Mouse (Mus musculus) CD4-positive, CD25-positive, alpha-beta regulatory T cell (primary cell): ENCODE results near the gene Zfp599. TPM values are rescaled to one million over a fixed set of nuclear protein-coding genes. Genes with fewer than 3 reads are reported as not detected.

ENCODE experiments used
- polyA plus RNA-seq: library from polyadenylated mRNA; unstranded; fragments of 100-300 nt; shearing (Covaris generic); gene quantifications from one replicate; pipeline ENCODE4 v1.2.1, GENCODE M21; 2017

Gene Zfp599
- 4.5 TPM for polyA plus RNA-seq

GRCm38 (mm10) chr9:22259184-22260091, at the start of gene Zfp599:
Gene Zfp599, minus strand, starts transcription at chr9:22259895.

GRCm38 (mm10) chr9:22307156-22307919, 47.6 kb upstream of the Zfp599 start, which contains the start of gene Zfp810:
Gene Zfp810, minus strand, starts transcription at chr9:22307648.

GRCm38 (mm10) chr9:22225581-22226388, 33.9 kb downstream of the Zfp599 start, which contains the start of gene Zfp809:
Gene Zfp809, plus strand, starts transcription at chr9:22225714.

Other genes with a start within 250 kb of the Zfp599 start
- not detected for gene Elavl3, start 207.9 kb downstream of the Zfp599 start, polyA plus RNA-seq
- gene Gm49318, start 188.6 kb downstream of the Zfp599 start, polyA plus RNA-seq = not detected
- gene Zfp653, start 188.5 kb downstream of the Zfp599 start, polyA plus RNA-seq = 26.5 TPM
- 52.0 TPM for gene Ecsit, start 174.5 kb downstream of the Zfp599 start, polyA plus RNA-seq
- 0.07 TPM for gene Cnn1, start 160.7 kb downstream of the Zfp599 start, polyA plus RNA-seq
- gene Elof1, start 142.7 kb downstream of the Zfp599 start, polyA plus RNA-seq = 72.2 TPM
- 278 TPM for gene Acp5, start 124.2 kb downstream of the Zfp599 start, polyA plus RNA-seq
- gene Pigyl, start 103.0 kb downstream of the Zfp599 start, polyA plus RNA-seq = 38.4 TPM
- not detected for gene Zfp872, start 71.8 kb downstream of the Zfp599 start, polyA plus RNA-seq
- 46.6 TPM for gene Zfp809, start 34.2 kb downstream of the Zfp599 start, polyA plus RNA-seq
- 20.6 TPM for gene Zfp810, start 47.8 kb upstream of the Zfp599 start, polyA plus RNA-seq
- gene Anln, start 129.3 kb upstream of the Zfp599 start, polyA plus RNA-seq = 0.77 TPM
- 0.81 TPM for gene 9530077C05Rik, start 151.6 kb upstream of the Zfp599 start, polyA plus RNA-seq
- gene Gm17545, start 194.4 kb upstream of the Zfp599 start, polyA plus RNA-seq = not detected
- 129 TPM for gene Rp9, start 209.8 kb upstream of the Zfp599 start, polyA plus RNA-seq
- 14.3 TPM for gene Bbs9, start 215.8 kb upstream of the Zfp599 start, polyA plus RNA-seq